Mouse (Mus musculus): Measurements from ENCODE around the gene Aprt.
"Not testable (repeated sequence)": the region's sequence is repeated elsewhere in the genome, so short reads cannot be mapped to it uniquely, and the experiment has no call there.

Aprt gene

DNA sequence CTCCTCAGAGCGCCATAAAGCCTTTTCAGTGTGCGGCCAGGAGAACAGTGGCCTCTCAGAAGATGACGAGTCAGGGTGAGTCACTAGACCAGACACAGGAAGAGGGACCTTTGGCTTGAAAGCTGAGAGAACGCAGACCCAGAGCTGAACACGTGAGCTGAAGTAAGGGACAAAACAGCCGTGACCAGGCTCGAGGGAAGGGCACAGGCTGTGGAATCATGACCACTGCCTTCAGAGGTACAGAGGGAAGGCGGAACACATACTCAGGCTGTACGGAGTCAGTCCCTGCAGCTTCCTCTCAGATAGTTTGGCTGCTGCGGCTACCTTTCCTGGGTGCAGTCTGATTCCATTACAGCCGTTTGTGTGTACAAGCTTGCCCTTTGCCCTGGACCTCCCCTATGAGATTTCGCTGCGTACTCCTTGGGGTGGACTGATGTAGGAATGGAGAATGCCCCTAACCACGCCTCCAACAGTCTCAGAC lies 8.7 kb upstream of the Aprt start:
- no peak for DNase-seq

DNA sequence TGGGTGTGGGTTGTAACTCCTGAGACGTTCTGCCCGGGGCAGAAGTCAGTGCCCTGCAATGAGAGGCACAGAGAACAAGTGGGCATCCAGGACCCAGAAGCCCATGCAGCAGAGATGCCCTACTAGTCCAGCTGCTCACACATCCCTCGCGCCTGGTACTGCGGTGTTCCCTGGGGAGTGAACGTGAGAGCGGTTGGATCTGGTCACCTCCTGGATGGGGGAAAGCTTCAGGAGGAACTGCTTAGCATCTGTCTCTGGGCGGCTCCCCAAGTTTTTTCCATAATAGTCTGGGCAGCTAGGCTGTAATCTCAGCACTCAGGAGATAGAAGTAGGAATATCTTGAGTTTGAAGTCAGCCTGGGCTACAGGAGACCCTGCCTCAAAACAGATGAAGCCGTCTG lies 8.3 kb upstream of the Aprt start:
- DNase-seq = no peak

DNA sequence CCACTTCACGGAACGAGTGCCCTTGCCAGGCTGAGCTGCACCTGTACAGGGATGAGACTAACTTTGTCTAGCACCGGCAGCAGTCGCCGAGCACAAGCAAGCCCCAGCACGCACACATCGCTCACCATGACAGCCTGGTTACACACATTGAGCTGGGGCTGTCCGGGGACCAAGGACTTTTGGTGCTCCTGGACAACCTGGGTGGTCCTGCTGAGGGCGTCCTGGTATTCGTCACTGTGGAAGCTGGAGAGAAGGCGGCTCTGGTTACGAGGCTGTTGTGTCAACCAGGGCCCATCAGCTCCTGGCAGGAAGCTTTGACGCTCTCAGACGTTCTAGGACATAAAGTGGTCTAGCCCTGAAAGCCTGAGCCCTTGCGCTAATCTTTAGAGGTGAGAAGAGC lies 4.2 kb upstream of the Aprt start:
- no peak for DNase-seq

DNA sequence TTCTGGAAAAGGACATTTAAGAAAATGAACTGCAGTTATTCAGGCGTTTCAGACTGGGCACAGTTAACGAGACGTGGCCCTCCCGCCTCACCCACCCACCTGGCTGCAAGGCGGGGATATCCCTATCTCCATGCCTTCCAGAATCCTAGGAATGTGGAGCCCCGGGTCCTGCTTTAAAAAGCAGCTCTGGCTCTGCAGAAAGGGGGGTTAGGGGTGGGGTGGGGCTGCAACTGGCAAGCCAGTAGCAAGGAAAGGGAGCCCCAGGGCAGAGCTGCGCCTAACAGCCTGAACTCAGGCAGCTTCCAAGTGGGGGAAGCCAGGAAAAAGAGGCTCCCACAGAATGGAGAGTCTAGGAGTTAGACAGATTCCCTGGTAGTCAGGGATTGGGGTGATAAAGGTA lies 2.5 kb upstream of the Aprt start:
- DNase-seq = no peak

DNA sequence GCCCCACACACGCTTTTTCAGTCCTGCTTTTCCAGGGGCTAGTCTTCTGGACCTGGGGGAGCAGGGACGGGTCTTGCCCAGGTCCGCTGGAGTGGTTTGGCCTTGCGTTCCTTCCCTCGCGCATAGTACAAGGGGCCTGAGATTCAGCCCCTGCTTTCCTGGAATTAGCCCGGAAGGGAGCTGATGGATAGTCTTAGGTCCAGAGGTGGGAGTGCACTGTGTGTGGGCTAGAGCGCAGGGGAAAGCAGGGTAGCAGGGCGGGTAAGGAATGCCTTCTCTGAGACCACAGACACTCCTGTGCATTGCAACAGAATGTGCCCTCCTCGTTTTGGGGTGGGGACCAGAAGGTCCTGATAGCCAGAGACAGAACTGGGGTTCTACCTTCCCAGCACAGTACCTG lies 407 bp upstream of the Aprt start:
- no peak for DNase-seq

DNA sequence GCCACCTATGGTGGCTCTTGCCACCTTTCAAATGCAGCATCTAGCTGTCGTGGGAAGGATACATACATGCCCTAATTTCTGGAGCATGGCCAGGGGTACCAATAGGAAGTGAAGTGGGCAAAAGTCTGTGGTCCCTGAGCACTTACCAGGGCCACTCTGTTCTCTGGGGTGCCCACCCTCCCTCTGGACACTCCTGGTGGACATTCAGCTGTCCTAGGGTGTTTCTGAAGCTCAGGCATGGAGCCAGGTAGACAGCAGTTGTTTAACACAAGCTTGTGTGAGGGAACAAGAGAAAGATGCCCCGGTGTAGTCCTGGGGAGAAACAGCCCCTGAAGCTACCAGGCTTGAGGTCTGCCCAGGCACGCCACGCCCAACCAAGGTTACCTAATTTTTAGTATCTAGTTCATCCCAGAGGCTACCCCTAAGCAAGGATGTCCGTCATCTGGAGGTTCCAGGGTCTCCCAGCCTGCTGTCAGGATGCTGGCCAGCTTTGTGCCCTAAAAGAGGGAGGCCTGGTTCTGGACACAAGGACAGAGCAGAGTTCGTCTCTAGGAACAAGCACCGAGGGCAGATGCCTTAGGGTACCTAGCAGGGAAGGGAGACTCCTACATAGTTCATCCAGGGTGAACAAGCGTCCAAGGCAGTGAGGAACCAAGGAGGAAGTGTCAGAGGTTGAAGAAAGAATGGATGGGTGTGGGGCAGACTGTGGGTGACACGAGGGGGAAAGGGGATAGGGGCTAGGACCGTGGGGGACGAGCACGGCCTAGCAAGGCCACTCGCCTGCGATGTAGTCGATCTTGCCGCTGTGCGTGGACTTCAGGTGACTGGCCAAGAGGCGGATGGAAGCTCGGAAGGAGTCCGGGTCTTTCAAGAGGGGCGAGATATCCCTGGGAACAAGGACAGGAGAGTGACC lies 718 bp downstream of the Aprt start:
- DNase-seq = no peak

DNA sequence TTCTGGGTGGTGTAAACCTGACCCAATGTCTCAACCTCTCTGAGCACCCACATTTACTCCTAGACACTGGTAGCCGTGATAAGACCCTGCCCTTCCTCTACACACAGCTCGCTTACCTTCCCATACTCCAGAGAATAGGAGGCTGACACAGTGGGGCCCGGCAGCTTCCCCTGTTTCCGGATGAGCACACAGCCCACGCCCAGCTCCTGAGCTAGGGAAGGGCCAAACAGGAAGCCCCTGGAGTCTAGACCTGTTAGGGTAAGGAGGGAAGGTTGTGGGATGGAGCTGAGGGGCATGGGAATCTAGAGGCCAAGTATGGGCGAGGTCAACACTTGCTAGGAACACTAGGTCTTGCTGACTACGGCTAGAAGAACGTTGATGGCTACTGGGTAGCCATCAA lies 1.4 kb downstream of the Aprt start:
- no peak for DNase-seq

DNA sequence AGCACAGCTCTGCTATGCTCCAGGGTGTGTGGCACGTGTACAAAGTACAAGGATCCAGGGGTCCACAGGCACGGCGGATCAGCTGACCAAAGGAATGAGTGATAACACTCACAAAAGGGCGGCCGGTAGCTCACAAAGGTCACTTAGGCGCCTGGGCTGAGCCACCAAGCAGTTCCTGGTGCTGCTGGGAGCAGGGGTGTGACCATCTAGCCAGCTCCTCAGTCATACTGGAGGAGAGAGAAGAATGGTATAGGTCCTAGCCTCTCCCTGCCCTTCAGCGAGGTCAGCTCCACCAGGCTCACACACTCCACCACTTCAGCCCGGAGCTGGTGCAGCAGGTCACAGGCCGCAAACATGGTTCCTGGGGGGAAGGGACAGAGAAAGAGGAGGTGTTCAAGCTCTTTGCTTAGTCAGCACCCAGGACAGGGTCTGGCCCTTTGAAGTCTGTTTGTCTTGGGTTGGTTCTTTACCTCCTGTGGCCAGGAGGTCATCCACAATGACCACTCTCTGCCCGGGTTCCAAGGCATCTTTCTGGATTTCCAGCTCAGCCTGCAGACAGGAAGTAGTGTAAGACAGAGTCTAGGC lies 1.9 kb downstream of the Aprt start:
- no peak for DNase-seq

DNA sequence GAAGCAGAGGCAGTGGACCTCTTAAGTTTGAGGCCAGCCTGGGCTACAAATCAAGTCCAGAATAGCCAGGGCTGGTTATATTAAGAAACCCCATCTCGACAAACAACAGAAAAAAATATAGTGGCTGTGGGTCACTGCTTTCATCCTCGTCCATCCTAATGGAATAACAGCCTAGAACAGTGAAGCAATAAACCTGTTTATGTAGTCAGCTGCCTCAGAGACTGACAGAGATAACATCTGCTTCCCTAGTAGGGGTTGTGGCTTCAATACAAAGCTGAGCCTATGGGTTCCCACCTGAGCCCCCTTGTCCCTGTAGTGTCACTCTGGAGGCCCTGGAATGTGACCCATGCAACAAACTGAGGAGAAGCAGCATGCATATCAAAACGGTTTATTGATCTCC lies 2.4 kb downstream of the Aprt start:
- no peak for DNase-seq

DNA sequence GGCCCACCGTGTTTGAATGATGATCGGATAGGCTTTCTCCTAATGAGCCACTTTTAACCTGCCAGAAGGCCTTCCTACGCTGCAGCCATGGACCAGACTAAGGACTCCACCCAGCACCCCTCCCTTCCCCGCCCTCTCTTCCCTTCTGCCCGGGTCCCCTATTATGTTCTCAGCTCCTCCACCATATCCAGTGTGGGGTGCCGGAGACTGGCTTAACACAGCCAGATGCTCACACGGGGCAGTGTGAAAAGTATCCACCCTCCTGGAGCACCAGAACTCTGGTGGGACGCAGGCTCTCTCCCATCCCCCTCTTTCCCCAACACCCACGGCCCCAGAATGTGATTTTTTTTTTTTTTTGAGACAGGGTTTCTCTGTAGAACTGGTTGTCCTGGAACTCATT lies 3.1 kb downstream of the Aprt start:
- DNase-seq = no peak

DNA sequence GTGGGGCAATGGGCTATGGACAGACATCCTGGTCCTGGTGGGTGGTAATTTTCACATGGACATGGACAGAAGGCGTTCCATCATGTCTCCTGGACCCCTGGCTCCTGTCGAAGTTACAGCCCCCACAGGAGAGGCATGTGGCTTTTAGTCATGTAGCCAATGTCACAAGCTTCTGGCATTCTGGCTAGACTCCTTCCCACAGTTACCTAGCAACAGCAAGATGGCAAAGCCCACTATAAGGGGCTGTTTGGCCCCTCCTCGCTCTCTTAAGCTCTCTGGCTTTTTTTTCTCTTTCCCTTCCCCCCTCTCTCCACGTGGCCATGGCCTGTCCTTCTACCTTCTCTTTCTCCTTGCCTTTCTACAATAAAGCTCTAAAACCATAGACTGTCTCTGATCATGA lies 3.5 kb downstream of the Aprt start:
- not testable (repeated sequence) for DNase-seq

DNA sequence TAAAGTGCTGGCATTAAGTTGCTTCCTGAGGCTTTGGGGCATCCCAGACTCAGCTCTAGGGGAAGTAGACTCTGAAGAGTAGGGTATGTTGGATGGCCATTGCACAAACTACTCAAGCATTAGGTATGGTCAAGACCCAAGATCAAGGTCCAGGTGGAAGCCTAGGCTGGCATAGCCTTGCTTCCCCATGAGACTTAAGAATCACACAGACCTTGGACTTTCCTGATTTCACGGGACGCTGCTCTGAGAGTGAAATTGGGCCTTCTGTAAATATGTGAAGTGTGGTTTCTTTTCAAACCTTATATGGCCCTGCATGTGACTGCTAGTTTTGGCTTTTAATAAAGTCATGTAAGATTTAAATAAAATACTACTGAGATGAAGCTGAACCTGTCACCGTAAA lies 4.0 kb downstream of the Aprt start:
- no peak for DNase-seq

DNA sequence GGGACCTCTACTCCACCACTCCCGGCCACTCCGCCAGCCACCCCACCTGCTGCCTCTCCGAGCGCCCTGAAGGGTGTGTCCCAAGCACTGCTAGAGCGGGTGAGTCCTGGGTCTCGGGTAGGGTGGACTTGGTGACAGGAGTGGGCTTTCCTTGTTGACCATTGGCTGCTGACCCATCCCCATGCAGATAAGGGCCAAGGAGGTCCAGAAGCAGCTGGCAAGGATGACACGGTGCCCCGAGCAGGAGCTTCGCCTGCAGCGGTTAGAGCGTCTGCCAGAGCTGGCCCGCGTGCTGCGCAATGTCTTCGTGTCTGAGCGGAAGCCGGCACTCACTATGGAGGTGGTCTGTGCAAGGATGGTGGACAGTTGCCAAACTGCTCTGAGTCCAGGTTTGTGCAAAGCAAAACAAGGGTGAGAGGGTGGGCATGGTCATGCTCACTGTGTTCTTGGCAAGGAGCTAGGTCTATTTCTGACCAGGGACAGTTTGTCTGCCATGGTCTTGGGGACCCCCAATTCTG lies 4.9 kb downstream of the Aprt start:
- DNase-seq = no peak

DNA sequence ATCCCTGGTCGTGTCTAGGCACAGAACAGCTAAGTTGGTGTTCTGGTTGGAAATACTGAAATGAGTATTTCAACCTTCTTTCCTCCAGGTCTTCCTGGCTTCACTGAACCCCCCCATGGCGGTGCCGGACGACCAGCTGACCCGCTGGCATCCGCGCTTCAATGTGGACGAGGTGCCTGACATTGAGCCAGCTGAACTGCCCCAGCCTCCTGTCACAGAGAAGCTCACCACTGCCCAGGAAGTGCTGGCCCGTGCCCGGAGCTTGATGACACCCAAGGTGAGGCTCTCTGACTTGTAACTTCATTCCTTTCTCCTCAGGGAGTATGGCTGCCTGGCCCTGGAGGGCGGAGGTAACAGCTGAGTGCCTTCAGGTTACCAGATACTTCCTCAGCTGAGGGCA lies 5.6 kb downstream of the Aprt start:
- no peak for DNase-seq

DNA sequence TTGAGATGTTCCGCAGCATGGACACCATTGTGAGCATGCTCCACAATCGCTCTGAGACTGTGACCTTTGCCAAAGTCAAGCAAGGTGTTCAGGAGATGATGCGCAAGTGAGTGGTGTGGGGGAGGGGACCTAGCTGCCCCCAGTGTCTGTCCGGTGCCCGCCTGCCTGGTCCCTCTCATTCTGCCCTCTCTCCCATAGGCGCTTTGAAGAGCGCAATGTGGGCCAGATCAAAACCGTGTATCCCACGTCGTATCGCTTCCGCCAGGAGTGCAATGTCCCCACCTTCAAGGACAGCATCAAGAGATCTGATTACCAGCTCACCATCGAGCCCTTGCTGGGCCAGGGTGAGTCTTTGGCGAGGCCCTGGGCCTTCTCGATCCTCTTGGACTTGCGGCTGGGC lies 6.7 kb downstream of the Aprt start:
- no peak for DNase-seq

DNA sequence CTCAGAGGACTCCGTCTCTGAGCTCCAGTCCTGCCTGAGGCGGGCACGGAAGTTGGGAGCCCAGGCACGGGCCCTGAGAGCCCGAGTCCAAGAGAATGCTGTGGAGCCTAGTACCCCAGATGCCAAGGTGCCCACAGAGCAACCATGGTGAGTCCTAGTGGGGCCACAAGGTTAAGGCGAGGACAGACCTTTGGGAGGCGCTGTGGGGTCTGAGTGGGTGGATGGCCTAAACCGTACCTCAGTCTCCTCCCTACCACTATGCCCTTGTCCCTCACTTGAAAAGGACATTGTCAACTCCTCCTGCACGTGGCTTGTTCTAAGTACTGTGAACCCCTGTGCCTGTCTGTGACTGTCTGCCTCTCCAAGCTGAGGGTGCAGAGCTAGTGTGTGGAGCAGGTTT lies 7.4 kb downstream of the Aprt start:
- no peak for DNase-seq

DNA sequence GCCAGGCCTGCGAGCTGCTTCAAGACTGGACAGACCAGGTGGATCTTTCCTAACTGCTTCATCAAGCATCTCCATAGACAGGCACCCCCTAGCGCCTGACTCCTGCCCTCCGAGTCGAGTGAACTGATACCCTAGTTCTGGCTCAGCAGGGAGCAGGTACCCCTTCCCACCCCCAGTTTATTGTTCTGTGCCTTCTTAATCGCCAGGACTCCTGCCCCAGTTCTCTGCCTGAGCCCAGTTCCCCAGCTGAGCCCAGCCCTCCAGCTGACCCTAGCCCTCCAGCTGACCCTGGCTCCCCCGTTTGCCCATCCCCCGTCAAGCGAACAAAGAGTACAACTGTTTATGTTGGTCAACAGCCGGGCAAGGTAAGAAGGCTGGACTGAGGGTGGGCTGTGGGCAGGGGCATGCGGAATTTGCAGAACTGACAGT lies 7.8 kb downstream of the Aprt start:
- DNase-seq = no peak

DNA sequence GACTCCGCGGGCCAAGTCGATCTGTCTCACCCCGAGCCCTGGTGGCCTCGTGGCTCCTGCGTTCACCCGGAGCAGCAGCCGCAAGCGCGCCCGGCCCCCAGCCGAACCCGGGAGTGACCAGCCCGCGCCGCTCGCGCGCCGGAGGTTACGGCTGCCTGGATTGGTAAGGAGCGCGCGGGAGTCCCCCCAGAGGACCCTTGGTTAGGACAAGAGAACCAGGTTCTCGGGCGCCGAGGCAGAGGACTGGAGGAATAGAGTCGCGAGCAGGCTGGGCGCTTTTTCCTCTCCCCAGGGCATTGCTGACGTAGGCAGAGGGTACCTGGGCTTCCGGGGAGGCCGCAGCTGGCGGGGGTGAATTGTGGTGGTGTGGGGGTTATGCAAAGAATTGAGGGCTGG lies 8.6 kb downstream of the Aprt start:
- DNase-seq = no peak

DNA sequence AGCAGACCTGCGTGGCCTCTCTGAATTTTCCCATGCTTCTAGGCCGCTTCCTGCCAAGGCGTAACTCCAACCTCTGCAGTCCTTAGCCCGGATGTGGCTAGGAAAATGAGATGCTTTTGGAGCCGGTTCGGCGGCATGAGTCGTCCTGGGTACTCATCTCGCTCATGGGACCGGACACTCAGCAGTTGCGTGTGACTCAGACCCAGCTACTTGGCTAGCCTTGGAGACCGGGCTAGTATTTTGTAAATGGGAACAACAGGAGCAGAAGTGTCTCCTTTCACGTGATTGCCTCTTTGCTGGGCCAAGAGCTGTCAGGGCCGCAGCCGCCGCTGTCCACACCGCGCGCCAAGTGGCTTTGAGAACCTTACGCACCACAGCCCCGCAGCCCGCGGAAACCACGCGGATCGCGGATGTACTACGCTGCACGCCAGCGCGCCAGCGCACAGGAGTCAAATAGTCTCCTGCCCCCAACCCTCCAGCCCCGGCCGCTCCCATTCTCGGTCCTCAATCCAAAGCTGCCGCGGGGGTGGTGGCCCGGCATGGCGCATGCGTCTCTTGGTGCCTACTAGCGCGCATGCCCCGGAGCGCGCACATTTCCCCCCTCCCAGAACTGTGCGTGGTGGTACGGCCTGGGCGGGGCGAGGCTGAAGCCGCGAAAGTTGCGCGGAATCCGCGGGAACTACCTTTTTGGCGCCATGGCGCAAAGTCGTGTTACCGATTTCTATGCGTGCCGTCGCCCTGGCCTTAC lies 9.2 kb downstream of the Aprt start, which contains the start of gene Cdt1:
Gene Cdt1 (plus strand): TSS at position 655 of the 748 bp plus-strand sequence.
- DNase-seq = peak; percentile 96

DNA sequence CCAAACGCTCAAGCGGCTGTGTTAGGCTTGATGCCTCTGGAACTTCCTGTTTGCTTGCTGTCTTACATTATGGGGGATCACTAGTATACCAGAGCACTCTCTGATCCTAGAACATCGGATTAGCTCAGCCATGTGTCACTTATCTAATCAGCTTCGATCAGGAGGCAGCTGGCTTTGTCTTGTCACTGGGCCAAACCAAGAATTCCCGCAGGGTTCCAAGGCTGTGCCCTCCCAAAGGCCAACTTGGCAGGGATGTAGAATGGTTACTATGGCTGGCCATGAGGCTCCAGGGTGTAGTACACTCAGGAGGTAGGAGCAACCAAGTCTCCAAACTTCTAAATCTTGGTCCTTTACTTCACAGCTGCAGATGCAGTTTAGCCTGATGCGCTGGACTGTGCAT lies 9.9 kb downstream of the Aprt start:
- DNase-seq = no peak

DNA sequence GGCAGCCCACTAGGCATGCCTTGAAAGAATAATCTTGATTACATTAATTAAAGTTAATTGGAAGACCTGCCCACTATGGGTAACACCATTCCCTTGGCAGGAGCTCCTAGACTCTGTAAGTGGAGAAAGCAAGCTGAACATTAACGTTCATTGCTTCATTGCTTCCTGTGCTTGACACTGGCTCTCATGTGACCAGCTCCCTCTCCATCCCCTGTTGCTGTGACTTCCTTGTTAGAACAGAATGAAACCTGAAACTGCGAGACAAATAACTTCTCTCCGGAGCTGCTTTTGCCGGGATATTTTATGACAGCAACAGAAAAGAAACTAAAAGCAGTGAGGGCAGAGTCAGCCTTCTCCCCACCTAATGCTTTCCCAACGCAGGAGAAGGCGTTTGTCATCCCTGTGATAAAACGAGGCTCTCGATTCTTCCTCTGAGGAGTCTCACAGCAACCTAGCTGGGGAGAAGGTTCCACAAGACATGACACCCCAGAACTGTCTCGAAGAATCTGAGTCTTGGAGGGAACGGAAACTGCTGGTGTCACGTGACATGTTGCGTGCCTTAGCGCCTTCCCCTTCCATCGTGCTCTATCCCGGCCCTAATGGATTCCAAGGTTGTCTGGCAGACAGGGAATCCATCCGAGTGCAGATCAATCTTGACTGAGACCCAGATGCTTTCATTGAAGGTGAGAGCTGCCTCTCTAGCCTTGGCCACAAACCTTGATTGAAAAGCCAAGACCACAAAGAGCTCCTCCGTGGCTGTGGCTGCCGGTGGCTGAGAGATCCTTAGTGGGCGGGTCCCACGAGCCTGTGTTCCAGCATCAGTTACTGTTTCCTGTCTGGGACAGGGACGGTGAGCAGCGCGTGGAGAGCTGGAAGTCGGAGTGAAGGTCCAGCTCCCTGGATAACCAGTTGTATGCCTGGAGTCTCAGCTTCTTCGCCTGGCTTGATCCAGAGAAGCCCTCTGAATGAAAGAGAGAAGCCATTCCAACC lies 12.1 kb downstream of the Aprt start:
- no peak for DNase-seq

DNA sequence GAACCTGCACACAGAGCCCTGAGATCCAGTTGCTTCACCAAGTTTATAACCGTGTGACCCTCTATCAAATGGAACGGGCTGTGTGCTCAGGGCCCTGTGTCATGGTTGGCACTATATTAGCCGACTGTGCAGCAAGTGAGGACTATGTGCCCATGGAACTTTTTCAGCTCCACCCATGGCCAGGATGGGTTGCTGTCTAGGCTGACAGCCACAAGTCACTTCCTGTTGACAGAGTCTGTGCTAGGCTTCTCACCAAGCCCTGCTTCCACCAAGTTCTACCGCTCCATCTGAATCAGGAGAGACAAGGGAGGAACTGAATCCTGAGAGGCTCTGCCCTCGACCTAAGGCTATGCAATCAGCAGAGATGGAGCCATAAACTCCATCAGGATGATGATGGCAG lies 15.5 kb downstream of the Aprt start:
- no peak for DNase-seq

Data from right cerebral cortex, postnatal 25 days (tissue).